Mouse (Mus musculus): ENCODE data around the gene 6430628N08Rik. TPM values are rescaled to one million over a fixed set of nuclear protein-coding genes. Genes with fewer than 3 reads are reported as not detected.

Gene 6430628N08Rik
- polyA plus RNA-seq, 1 experiment from 2014 or later, result not detected

GRCm38 (mm10) chr4:115856282-115856681 is 34.2 kb upstream of the 6430628N08Rik start:
- Histone ChIP-seq H3K4me3 (replicated peaks) (peak overlapping the region; percentile 24), H3K4me2 (peak overlapping the region; percentile 62), H3K36me3 (peaks cover 91% of the 10 kb centered on the region), H3K9me3 (replicated peaks) (no peaks in the 10 kb centered on the region), H3K27me3 (no peaks in the 10 kb centered on the region), H3K4me1 (replicated peaks) (peaks cover 73% of the 10 kb centered on the region), H3K27ac (peak overlapping the region; percentile 93), H3K9ac (peak overlapping the region; percentile 62)
- ATAC-seq (ENCODE audit: low read depth) (peak; percentile 98), DNase-seq (peak; percentile 84)
- WGBS (ENCODE audit: insufficient replicate concordance), result 13% methylated on average over 4 of the region's 4 CpGs

- DNase-seq (no peak), ATAC-seq (ENCODE audit: low read depth) (no peak)
- peaks cover 62% of the 10 kb centered on the region for H3K4me1 ChIP-seq (replicated peaks)
- H3K36me3 ChIP-seq, result peaks cover 91% of the 10 kb centered on the region
- peak overlapping the region; percentile 93 for H3K27ac ChIP-seq
- H3K9me3 ChIP-seq (replicated peaks), result no peaks in the 10 kb centered on the region
- H3K9ac ChIP-seq, result peak overlapping the region; percentile 55
- WGBS (ENCODE audit: insufficient replicate concordance), result 57% methylated on average over 9 of the region's 9 CpGs
- H3K27me3 ChIP-seq, result no peaks in the 10 kb centered on the region
- H3K4me2 ChIP-seq, result peak overlapping the region; percentile 62; the same call in 1 of the 2 replicates
- no peak overlapping the region for H3K4me3 ChIP-seq (replicated peaks)
Observed at GRCm38 (mm10) chr4:115857293-115857883, 33.1 kb upstream of the 6430628N08Rik start.

GRCm38 (mm10) chr4:115863352-115863751 is 27.1 kb upstream of the 6430628N08Rik start:
- 85% methylated on average over 7 of the region's 7 CpGs for WGBS (ENCODE audit: insufficient replicate concordance)
- Histone ChIP-seq H3K9ac (no peak overlapping the region), H3K4me2 (no peak overlapping the region), H3K4me1 (replicated peaks) (peaks cover 13% of the 10 kb centered on the region), H3K27me3 (no peaks in the 10 kb centered on the region), H3K36me3 (peaks cover 96% of the 10 kb centered on the region), H3K4me3 (replicated peaks) (no peak overlapping the region), H3K9me3 (replicated peaks) (no peaks in the 10 kb centered on the region), H3K27ac (no peak overlapping the region)
- no peak for ATAC-seq (ENCODE audit: low read depth)
- no peak for DNase-seq

GRCm38 (mm10) chr4:115863880-115864279 is 26.6 kb upstream of the 6430628N08Rik start:
- ATAC-seq (ENCODE audit: low read depth) (no peak), DNase-seq (no peak)
- H3K4me2 ChIP-seq, result no peak overlapping the region
- no peaks in the 10 kb centered on the region for H3K9me3 ChIP-seq (replicated peaks)
- H3K27me3 ChIP-seq, result no peaks in the 10 kb centered on the region
- WGBS (ENCODE audit: insufficient replicate concordance), result 82% methylated on average over 10 of the region's 10 CpGs
- peaks cover 96% of the 10 kb centered on the region for H3K36me3 ChIP-seq
- no peak overlapping the region for H3K4me3 ChIP-seq (replicated peaks)
- H3K9ac ChIP-seq, result no peak overlapping the region
- peaks cover 8% of the 10 kb centered on the region; the same call in 1 of the 2 replicates for H3K4me1 ChIP-seq (replicated peaks)
- H3K27ac ChIP-seq, result no peak overlapping the region

GRCm38 (mm10) chr4:115869512-115870210 is 20.8 kb upstream of the 6430628N08Rik start:
- Histone ChIP-seq H3K4me1 (replicated peaks) (no peaks in the 10 kb centered on the region), H3K4me2 (no peak overlapping the region), H3K9ac (no peak overlapping the region), H3K9me3 (replicated peaks) (no peaks in the 10 kb centered on the region), H3K36me3 (peaks cover 94% of the 10 kb centered on the region), H3K27me3 (no peaks in the 10 kb centered on the region), H3K4me3 (replicated peaks) (no peak overlapping the region), H3K27ac (no peak overlapping the region)
- WGBS (ENCODE audit: insufficient replicate concordance), result 81% methylated on average over 16 of the region's 16 CpGs
- no peak for ATAC-seq (ENCODE audit: low read depth)
- no peak for DNase-seq

- Histone ChIP-seq H3K9ac (no peak overlapping the region), H3K4me2 (no peak overlapping the region), H3K36me3 (peaks cover 98% of the 10 kb centered on the region), H3K4me1 (replicated peaks) (0 out of 2 replicates have a peak, but pooled peaks cover 3% of the 10 kb centered on the region), H3K27me3 (no peaks in the 10 kb centered on the region), H3K4me3 (replicated peaks) (no peak overlapping the region), H3K9me3 (replicated peaks) (no peaks in the 10 kb centered on the region), H3K27ac (no peak overlapping the region)
- ATAC-seq (ENCODE audit: low read depth) (no peak), DNase-seq (no peak)
- WGBS (ENCODE audit: insufficient replicate concordance), result 83% methylated on average over 3 of the region's 3 CpGs
Observed at GRCm38 (mm10) chr4:115873231-115873630, 17.2 kb upstream of the 6430628N08Rik start.

DNA sequence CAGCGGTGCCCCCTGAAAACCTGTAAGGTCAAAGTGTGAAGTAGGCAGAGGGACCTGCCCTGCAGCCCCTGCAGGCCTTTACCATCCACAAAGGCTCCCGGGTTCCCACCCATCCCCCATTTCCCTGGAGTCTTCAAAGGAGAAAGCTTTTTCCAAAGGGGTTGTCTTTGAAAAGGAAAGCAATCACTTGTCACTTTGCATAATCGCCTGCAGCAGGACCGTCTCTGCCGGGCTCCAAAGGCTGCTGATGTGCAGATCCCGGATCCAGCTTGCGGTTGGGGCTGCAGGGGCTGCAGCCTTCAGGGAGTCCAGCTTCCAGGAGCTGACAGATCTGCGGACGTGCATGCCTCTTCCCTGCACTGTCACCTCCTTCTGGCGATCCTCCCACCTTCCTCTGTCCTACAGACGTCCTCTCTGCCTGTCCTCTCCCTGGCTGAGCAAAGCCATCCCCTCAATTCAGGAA is 12.2 kb upstream of the 6430628N08Rik start:
- no peak overlapping the region for H3K4me3 ChIP-seq (replicated peaks)
- DNase-seq (no peak), ATAC-seq (ENCODE audit: low read depth) (no peak)
- 0 out of 2 replicates have a peak, but pooled peaks cover 5% of the 10 kb centered on the region for H3K4me1 ChIP-seq (replicated peaks)
- peaks cover 53% of the 10 kb centered on the region for H3K36me3 ChIP-seq
- H3K27ac ChIP-seq, result no peak overlapping the region
- H3K27me3 ChIP-seq, result no peaks in the 10 kb centered on the region
- no peak overlapping the region for H3K9ac ChIP-seq
- no peak overlapping the region for H3K4me2 ChIP-seq
- WGBS (ENCODE audit: insufficient replicate concordance), result 47% methylated on average over 11 of the region's 11 CpGs
- H3K9me3 ChIP-seq (replicated peaks), result no peaks in the 10 kb centered on the region

- H3K9ac ChIP-seq, result no peak overlapping the region
- no peaks in the 10 kb centered on the region for H3K27me3 ChIP-seq
- no peak overlapping the region for H3K4me3 ChIP-seq (replicated peaks)
- ATAC-seq (ENCODE audit: low read depth) (no peak), DNase-seq (no peak)
- no peaks in the 10 kb centered on the region for H3K9me3 ChIP-seq (replicated peaks)
- 71% methylated on average over 9 of the region's 9 CpGs for WGBS (ENCODE audit: insufficient replicate concordance)
- no peak overlapping the region for H3K4me2 ChIP-seq
- H3K27ac ChIP-seq, result no peak overlapping the region
- peaks cover 47% of the 10 kb centered on the region for H3K36me3 ChIP-seq
- H3K4me1 ChIP-seq (replicated peaks), result 0 out of 2 replicates have a peak, but pooled peaks cover 5% of the 10 kb centered on the region
Observed at GRCm38 (mm10) chr4:115878828-115879227, 11.6 kb upstream of the 6430628N08Rik start.

DNA sequence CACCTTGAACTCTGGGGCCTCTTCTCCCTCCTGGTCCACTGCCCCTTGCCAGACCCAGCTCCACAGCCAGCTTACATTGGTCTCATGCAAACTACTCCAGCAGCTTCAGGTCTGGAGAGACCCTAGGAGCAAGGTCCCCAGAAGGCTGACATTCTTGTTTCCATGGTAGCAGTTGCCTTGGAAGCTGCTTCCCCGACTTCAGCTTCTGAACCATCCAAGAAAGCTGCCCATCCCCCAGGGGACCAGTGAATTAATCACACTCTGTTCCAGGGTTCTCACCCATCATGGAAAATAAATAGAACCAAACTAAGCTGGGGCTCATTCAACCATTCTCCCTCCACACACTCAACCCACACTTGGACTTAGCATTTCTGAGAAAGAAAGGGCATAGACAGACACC is 9.3 kb upstream of the 6430628N08Rik start:
- WGBS (ENCODE audit: insufficient replicate concordance), result 44% methylated on average over 1 of the region's 1 CpGs
- peaks cover 23% of the 10 kb centered on the region for H3K36me3 ChIP-seq
- 0 out of 2 replicates have a peak, but pooled peaks cover 5% of the 10 kb centered on the region for H3K4me1 ChIP-seq (replicated peaks)
- DNase-seq (no peak), ATAC-seq (ENCODE audit: low read depth) (no peak)
- 0 out of 2 replicates have a peak, but pooled peaks cover 4% of the 10 kb centered on the region for H3K27me3 ChIP-seq
- no peak overlapping the region for H3K9ac ChIP-seq
- H3K27ac ChIP-seq, result no peak overlapping the region
- H3K9me3 ChIP-seq (replicated peaks), result no peaks in the 10 kb centered on the region
- no peak overlapping the region for H3K4me3 ChIP-seq (replicated peaks)
- no peak overlapping the region for H3K4me2 ChIP-seq

DNA sequence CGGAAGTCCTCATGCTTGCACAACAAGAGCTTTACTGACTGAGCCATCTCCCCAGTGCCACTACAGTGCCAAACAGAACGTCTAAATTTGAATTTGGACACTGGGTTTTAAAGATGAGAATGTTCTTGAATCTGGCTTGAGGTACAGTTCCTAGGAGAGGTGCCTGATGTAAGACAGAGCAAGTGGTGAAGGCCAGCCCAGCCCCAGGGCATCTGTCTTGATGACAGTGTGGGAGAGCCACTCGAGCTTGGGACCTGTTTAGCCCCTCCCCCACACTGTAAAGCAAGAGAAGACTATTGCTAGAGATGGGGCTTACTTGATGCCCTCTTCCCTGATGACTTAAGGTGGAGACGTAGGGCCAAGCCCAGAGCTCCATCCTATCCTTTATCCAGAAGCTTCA is 8.3 kb upstream of the 6430628N08Rik start:
- ATAC-seq (ENCODE audit: low read depth) (no peak), DNase-seq (no peak)
- peaks cover 13% of the 10 kb centered on the region for H3K36me3 ChIP-seq
- H3K4me3 ChIP-seq (replicated peaks), result no peak overlapping the region
- 0 out of 2 replicates have a peak, but pooled peaks cover 5% of the 10 kb centered on the region for H3K4me1 ChIP-seq (replicated peaks)
- no peak overlapping the region for H3K27ac ChIP-seq
- no peak overlapping the region for H3K9ac ChIP-seq
- 44% methylated on average over 4 of the region's 4 CpGs for WGBS (ENCODE audit: insufficient replicate concordance)
- H3K4me2 ChIP-seq, result no peak overlapping the region
- H3K27me3 ChIP-seq, result 0 out of 2 replicates have a peak, but pooled peaks cover 4% of the 10 kb centered on the region
- H3K9me3 ChIP-seq (replicated peaks), result no peaks in the 10 kb centered on the region

DNA sequence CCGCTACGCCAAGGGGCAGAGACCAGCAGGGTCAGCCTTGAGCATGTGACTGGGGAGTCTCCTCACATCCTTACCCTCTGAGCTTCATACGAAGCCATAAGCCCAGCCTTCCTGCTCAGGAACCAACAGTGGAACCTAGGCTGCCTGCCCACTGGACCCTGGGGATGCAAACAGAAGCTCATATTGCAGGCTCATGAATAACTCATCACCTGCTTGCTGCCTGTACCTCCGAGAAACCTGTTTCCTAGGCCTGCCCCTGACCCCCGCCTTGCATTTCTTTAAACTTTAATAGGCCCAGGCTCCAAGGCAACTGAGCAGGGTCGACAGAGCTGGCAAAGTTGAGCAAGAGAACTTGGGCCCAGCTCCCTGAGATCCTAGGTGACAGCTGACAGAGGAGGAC is 6.4 kb upstream of the 6430628N08Rik start, which contains the start of gene Kncn:
TSS of gene Kncn (plus strand) at position 379 of the 400 bp plus-strand sequence.
- no peak within 1 kb of the TSS for H3K4me2 ChIP-seq
- peaks cover 18% of the 10 kb centered on the region for H3K27me3 ChIP-seq
- no peak within 1 kb of the TSS for H3K4me3 ChIP-seq (replicated peaks)
- ATAC-seq (ENCODE audit: low read depth), result no peak
- no peaks in the 10 kb centered on the region; the same call in 1 of the 2 replicates for H3K36me3 ChIP-seq
- no peak for DNase-seq
- H3K9me3 ChIP-seq (replicated peaks), result no peaks in the 10 kb centered on the region
- WGBS (ENCODE audit: insufficient replicate concordance), result 58% methylated on average over 6 of the region's 6 CpGs
- H3K9ac ChIP-seq, result no peak within 1 kb of the TSS
- H3K27ac ChIP-seq, result no peak within 1 kb of the TSS
- no peaks in the 10 kb centered on the region for H3K4me1 ChIP-seq (replicated peaks)
